Mouse (Mus musculus) left cerebral cortex, postnatal 10 days (tissue): ENCODE measurements around the gene Angptl1. TPM values are rescaled to one million over a fixed set of nuclear protein-coding genes. Genes with fewer than 3 reads are reported as not detected.

Source experiments
- DNase-seq, 2 experiments: peaks; one replicate each; pipeline ENCODE4 v3.0.0; 2021 to 2022; ENCODE audit warnings: low spot score in 2 of 2, mixed read lengths in 1 of 2; ENCODE audit errors: extremely low spot score in 1 of 2
- intact Hi-C: fragments of 180-260 bp; cut with DNase I; formaldehyde crosslinking; loops from one replicate; pipeline ENCODE4 v1.15.1; 2025
- total RNA-seq, 2 experiments: library from RNA; stranded (reverse); gene quantifications; 2 replicates each; pipeline ENCODE4 v1.2.3; 2021

Gene Angptl1
- total RNA-seq, 2 experiments from 2014 or later = 0.81 to 1.0 TPM

DNA sequence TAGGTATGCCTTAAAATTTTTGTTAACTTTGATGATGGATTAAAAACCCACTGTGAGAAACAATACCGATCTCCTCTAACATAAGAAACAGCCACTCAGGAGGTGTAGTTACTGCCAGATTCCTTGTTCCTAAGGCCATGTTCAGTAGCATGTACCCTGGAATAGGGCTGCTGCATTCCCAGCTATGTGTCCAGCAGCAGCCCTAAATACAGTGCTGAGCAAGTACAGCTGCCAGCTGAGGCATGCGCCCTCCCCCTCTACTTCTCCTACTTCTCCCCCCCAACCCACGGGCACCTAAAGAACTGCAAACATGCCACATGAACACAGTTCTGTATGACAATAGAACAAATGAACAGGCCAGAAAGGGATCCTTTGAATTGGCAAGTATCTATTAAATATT lies 25.4 kb downstream of the Angptl1 start:
- no peak for DNase-seq
- intact Hi-C loops = no loop called here

DNA sequence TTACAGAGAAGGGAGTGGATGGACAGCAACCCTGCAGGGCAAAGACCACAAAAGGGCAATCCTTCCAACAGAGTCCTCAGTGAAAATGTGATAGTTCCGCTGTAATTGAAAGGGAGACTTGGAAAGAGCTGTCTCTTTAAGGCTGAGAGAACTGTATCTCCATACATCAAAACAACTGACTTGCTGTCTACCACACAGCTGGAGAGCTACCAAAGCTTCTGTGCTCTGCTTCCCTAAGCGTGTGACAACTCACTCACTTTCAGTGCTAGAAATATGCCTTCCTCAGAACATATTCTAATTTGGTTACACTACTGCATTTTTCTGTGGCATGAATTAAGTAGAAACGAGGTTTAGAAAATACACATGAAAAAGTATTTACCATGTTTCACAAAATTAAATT lies 25.9 kb downstream of the Angptl1 start:
- intact Hi-C loops = no loop called here
- DNase-seq = no peak

DNA sequence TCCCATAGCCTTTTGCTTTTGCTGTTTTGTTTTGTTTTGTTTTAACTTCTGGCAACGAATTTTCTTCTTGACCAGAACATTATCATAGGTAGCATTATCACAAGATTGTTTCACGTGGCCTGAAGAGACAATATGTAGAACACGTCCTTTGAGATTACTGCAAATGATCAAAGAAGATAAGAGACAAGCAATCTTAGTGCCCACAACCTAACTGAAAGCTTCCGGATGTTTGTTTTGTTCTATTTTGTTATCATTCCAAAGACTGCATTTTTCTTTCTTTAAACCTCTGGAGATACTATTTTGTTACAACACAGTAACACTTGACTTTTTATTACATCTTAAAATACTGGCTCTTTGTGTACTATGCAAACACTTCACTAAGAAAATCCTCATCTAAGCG lies 31.7 kb downstream of the Angptl1 start:
- intact Hi-C loops = no loop called here
- DNase-seq = no peak

- DNase-seq = no peak
- intact Hi-C loops = no loop called here
These were observed 32.3 kb downstream of the Angptl1 start for GRCm38 (mm10) chr1:156870616-156871015.

DNA sequence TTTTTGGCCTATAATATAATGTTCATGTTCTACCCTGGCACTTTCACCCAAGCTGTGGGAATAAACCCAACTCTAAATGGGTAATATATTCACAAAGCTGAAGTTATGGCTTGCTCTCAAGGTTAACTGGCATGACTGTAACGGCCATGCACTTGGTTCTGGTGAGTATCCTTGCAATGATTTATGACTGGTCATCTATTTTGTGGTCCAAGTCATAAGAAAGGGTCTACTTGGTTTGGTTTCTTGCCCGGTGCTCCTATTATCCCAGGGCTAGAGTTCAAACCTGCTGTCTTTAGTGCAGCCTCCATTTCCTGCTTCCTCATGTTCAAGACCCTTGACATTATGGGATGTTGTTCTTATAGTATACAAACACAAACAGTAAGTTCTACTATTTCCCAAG lies 46.4 kb downstream of the Angptl1 start:
- no peak for DNase-seq
- intact Hi-C loops = loop anchor here (5.0 kb wide), 1 partner anchor 132 kb away; no protein-coding TSS in a partner anchor

GRCm38 (mm10) chr1:156885879-156886278 lies 47.5 kb downstream of the Angptl1 start:
- intact Hi-C loops = loop anchor here (5.0 kb wide), 1 partner anchor 134 kb away; no protein-coding TSS in a partner anchor
- DNase-seq = no peak

DNA sequence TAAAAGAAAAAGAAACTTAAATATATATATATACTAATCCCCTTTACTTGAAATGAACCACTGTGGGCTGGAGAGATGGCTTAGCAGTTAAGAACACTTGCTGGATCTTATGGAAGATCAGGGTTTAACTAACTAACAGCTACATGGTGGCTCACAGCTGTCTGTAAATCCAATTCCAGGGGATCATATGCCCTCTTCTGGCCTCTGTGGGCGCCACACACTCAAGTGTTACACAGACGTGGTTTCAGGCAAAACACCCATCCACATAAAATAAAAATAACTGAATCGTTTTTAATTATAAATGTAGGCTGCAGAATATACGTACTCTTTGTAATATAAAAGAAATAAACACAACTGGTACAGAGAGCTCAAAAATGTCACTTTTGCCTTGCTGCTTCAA lies 50.5 kb downstream of the Angptl1 start:
- intact Hi-C loops = loop anchor here (5.0 kb wide), 1 partner anchor 137 kb away; no protein-coding TSS in a partner anchor
- DNase-seq = no peak

DNA sequence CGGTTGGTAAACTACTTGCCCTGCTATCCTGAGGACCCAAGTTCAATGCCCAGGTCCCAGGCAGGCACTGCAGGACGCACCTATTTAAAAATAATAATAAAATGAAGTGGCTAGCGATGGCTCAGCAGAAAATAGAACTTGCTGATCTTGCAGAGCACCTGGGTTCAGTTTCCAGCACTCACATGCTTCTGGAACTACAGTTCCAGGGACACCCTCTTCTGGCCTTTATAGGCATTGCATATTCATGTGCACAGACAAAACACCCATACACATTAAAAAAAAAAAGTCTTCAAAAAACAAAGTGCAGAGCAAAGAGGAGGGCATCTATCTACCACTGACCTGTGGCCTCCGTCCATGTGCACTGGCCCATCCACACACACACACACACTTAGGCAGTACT lies 53.2 kb downstream of the Angptl1 start:
- intact Hi-C loops = no loop called here
- no peak for DNase-seq

DNA sequence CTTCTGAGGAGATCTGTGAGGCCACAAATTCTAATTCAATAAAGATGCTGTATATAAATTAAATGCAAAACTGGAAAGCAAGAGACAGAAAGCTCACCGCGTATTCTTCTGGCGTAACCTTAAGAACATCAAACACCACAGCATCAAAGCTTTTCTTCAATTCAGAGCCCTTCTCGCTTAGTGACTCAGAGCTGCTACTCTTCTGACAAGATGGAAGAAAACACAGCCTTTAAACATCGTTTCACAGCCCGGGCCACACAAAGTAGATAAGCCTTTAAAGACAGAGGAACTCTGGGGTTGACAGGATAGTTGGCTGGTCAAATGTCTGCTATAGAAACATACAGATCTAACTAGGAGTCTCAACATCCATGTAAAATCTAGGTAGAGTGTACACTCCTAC lies 63.3 kb downstream of the Angptl1 start:
- DNase-seq = no peak
- intact Hi-C loops = no loop called here

GRCm38 (mm10) chr1:156903899-156904298 lies 65.5 kb downstream of the Angptl1 start:
- intact Hi-C loops = no loop called here
- no peak for DNase-seq

- no peak for DNase-seq
- intact Hi-C loops = no loop called here
These were observed 67.3 kb downstream of the Angptl1 start for GRCm38 (mm10) chr1:156905660-156906059.

- no peak for DNase-seq
- intact Hi-C loops = no loop called here
These were observed 70.9 kb downstream of the Angptl1 start for GRCm38 (mm10) chr1:156909265-156909664.

- no peak for DNase-seq
- intact Hi-C loops = loop anchor here (5.0 kb wide), 1 partner anchor 168 kb away; no protein-coding TSS in a partner anchor
These were observed 71.5 kb downstream of the Angptl1 start for GRCm38 (mm10) chr1:156909866-156910265.

Other genes with a start within 250 kb of the Angptl1 start
- 1 to 10 TPM; 4.1 to 5.0 TPM for gene Tor3a, start 164.2 kb upstream of the Angptl1 start, total RNA-seq
- gene Fam20b, start 119.5 kb upstream of the Angptl1 start, total RNA-seq = 10 to 100 TPM; 63.2 to 65.0 TPM
- gene Ralgps2, start 101.1 kb downstream of the Angptl1 start, total RNA-seq = 10 to 100 TPM; 55.7 to 58.3 TPM